Mouse (Mus musculus) heart, postnatal 36 days (tissue): Measurements from ENCODE around the gene Dot1l. TPM values are rescaled to one million over a fixed set of nuclear protein-coding genes. Genes with fewer than 3 reads are reported as not detected.
A peak's percentile ranks its signal among the peaks of the same experiment; 100 is the strongest.

Experiments used
- DNase-seq, 2 experiments: peaks; one replicate each; pipeline ENCODE4 v3.0.0; 2021 to 2022
- intact Hi-C: fragments of 180-260 bp; cut with DNase I; formaldehyde crosslinking; loops from one replicate; pipeline ENCODE4 v1.15.1; 2025
- total RNA-seq, 2 experiments: library from RNA; stranded (reverse); gene quantifications; 2 replicates each; pipeline ENCODE4 v1.2.3; 2021

Gene Dot1l
- total RNA-seq, 2 experiments from 2014 or later: 22.5 to 27.0 TPM

DNA sequence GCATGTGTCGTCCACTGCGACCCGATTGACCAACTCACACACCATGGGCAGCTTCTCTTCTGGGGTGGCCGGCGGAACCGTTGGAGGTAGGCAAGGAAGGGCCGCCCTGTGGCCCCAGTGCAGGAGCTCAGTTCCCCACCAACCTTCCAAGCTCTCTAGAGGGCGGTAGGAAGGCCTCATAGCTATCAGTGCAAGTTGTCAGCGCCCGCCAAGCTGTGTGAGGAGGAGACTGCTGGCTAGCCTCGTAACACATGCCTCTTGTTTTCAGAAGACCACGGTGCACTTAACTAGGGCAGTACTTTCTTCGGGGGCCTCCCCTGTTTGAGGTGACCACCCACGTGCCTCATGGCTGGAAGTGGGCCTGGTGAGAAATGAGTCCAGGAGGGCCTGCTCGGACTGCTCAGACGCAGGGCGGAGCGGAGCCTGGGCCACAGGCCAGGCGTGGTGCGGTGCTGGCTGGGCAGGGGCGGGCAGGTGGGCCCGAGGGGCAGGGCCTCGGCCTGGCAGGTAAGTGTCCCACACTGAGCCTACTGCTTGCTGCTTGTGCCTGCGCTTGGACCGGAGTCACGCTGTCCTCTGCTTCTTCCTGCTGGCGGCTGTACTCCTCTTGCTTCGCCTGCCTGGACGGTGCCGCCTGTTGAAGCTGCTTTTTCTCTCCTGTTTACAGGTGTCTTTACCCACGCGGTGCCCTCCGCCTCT, 36.6 kb downstream of the Dot1l start:
- intact Hi-C loops: no loop called here
- no peak for DNase-seq

DNA sequence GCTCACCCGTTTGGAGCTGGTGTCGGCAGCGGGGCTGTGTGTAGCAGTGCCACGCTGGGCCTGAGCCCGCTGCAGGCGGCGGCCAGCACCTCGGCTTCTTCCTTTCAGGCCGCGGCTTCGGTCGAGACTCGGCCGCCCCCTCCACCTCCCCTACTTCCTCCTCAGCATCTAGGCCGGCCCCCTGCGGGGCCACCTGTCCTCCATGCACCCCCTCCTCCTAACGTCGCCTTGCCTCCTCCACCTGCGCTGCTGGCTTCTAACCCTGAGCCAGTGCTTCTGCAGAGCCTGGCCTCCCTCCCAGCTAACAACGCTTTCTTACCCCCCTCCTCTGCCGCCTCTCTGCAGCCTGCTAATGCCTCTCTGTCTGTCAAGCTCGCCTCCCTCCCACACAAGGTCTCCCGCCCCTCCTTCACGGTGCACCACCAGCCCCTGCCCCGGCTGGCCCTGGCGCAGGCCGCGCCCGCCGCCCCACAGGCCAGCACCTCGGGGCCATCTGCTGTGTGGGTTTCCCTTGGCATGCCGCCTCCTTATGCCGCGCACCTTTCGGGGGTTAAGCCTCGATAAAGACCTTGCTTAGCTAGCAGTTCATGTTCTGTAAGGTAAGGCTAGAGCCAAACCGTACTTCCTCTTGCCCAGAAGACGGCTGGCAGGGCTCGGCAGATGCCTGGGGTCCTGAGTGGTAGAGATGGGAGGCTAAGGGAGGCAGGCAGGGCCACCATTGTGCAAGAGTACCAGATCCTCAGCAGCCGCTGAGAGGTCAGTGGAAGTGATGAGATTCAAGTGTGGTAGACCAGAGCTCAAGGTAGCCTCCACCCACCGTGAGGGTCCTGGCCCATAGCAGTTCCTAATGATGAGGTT, 37.4 kb downstream of the Dot1l start:
- DNase-seq: no peak
- intact Hi-C loops: no loop called here

DNA sequence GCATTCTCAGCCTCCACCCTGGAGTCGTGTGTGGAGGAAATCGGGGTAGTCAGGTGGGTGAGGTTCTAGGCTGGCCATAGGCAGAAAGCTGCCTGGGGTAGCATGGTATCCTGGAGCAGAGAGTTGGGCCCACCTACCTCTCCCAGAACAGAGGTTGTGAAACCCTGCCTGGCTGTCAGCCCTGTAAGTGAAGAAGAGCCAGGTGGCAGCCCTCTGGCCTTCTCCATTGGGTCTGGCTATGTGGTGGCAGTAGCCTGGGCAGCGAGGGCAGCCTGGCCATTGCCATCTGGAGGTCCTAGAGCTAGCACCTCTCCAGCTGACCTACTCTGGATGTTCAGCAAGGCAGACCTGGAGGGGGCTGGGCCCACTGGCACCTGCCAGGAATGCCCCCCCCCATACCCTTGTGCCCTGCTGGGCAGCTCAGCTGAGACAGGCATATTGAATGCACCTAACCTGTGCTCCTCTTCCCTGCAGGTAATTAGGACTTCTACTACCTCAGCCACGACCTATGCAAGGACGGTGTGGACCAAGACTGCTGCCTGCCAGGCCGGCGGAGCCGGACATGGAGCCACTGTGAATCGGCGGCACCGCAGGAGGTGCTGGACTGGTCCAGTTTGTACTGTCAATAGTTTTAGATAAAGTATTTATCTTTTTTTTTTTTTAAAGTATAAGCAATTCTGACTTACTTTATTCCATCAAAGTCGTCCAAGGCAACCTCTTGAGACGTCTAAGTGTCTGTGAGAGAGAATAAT, 38.2 kb downstream of the Dot1l start:
- intact Hi-C loops: no loop called here
- no peak for DNase-seq

DNA sequence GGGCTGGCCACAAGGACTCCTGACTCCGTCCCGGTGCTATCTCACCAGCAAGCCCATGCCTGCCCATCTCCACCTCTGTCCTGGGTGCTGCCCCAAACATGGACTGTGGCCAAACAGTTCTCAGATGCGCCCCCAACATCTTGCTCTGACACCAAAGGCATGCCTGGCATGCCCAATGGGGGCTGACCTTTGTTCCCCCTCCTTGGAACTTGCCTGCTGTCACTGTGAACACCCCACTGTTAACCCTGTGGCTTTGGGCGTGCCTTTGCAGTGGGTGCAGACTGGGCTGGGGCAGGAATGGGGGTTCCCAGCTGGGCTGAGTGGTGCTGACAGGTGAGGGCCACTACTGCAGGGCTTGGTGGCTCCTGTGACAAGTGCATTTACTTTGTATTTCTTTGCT, 38.8 kb downstream of the Dot1l start:
- DNase-seq: no peak
- intact Hi-C loops: no loop called here

DNA sequence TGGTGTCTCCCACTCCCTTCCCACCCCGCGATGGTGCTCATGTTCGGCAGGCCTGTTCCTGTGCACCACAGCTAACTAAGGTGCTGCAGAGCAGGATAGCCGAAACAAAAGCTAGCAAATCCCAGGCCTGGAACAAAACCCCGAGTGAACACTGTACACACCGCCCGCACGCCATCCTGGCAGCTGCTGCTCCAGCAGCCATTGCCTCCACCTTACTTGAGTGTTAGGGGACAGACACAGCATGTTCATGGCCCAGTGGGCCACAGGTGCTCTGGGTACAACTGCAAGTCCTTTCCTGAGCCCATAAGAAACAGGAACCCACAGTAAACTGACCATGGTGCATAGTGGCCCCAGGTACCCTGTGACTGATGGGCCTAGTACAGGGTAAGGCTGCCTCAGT, 39.7 kb downstream of the Dot1l start:
- DNase-seq: no peak
- intact Hi-C loops: no loop called here

DNA sequence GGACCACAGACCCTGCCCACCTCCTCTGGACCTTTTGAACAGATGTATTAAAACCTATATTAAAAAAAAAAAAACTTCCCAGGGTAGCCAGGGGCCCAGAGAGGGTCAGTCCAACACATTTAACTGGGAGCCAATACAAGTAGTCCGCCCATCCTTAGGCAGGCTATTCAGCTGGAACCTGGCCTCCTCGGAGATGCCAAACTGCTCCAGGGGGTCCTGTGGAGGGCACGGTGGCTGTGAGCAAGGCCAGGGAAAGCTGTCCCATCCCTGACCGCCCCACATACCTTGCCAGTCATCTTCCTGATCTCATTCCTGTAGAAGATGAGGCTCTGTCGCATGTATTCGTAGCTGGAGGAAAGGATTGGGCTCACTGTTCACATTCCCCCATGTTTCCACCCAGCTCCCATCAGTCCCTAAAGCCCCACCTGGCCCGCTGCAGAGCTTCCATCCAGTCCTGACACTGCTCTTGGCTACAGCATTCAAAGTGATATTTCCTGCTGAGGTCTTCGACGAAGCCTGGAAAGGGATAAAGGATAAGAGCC, 41.4 kb downstream of the Dot1l start:
- DNase-seq: no peak
- intact Hi-C loops: no loop called here

DNA sequence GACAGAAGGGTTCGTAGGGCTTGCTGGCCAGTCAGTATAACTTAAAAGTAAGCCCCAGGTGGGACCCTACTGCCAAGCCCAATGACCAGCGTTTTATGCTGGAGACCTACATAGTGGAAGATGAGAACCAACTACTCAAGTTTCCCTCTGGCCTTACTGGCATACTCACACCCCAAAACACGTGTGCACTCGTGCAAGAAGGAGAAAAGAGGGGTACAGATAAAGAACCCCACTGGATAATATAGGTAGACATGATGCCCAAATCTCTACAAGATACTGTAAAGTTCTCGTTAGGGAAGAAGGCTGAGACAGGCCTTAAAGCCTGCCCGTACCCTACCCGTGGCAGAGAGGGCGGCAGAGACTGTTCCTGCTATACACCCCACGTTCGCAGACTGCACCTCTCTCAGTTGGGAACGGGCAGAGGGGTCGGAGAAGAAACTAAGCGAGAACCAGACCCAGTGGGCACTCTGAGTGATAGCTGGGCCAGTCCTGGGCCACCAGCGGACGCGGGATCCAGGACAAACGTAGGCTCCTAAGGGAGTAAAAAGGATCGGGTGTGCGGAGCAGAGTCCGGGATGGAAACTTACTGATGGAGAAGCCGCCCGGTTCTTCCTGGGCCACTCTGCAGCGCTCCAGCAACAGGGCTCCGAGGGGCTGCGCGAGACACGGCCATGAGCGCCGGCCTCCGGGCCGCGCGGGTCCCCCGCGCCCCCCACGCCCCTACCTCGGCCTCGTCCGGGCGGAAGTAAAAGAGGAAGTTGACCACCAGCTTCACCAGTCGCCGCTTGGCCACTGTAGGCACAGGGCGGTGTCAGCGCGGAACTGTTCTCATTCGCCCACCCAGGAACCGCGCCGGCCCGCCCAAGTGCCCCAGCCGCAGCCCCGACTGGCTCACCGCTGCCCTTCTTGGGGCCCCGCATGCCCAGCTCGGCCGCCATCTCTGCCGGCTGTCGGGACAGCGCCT, 42.5 kb downstream of the Dot1l start:
- intact Hi-C loops: no loop called here
- DNase-seq: no peak

DNA sequence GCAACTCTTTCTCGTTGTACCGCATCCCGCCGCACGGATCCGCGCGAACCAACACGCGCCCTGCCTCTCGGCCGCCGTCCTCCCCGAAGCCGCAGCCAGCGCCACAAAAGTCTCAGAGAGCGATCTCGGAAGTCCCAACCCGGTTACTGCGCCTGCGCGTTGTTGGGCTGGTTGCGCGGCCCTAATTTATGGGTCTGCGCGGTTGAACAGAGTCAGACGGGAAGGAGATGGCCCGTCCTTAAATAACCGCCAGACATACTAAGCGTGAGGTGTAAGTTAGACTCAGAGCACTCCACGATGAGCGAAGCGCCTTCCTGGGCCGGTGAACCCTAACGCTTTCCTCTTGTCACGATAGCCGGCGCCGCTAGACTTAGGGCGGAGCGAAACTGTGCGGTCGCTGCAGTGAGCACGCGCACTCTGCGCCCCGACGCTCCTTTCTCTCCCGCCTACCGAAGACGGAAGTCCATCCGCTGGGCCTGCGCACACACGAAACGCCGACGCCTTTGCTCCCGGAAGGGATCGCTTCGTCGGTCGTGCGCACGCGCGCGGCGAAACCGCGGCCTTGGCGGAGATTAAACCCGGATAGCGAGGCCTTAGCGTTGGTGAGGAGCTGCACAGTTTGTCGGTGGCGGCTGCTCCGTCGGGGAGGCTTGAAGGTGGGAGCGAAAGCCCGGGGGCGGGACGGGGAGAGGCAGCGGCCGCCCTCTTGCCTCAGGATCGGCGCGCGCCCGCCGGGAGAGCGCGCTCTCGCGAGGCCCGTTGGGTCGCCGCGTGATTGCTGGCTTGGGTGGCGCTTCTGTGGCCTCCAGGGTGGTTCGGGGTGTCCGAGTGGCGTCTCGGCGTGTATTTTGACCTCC, 43.4 kb downstream of the Dot1l start, which contains the start of the genes Sf3a2 and Plekhj1:
TSS of gene Sf3a2 (plus strand) at position 49 of the 857 bp plus-strand sequence.
TSS of gene Plekhj1 (minus strand) at position 477 of the 857 bp plus-strand sequence.
- intact Hi-C loops: no loop called here
- DNase-seq: peak; percentile 97 to 99

DNA sequence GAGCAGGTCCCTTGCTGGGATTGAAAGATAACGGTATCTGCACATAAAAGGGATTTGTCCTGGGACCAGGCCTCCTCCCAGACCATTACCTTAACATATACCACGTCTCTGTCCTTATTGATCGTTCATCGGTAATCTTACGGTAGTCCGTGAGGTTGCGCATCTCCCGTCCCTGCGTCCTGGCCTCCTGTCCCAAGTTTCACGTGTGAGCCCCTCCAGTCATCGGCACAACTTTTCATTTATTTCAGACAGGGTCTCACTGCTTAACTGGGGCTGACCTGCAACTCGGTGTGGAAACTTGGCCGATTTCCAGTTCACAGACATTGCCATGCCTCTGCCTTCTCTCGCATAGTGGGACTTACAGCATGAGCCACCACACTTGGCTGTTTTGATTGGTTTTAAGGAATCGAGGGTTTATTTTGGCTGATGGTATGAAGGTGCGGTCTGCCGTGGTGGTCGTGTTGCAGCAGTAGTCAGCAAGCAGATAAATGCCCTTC, 44.1 kb downstream of the Dot1l start:
- DNase-seq: no peak
- intact Hi-C loops: no loop called here

DNA sequence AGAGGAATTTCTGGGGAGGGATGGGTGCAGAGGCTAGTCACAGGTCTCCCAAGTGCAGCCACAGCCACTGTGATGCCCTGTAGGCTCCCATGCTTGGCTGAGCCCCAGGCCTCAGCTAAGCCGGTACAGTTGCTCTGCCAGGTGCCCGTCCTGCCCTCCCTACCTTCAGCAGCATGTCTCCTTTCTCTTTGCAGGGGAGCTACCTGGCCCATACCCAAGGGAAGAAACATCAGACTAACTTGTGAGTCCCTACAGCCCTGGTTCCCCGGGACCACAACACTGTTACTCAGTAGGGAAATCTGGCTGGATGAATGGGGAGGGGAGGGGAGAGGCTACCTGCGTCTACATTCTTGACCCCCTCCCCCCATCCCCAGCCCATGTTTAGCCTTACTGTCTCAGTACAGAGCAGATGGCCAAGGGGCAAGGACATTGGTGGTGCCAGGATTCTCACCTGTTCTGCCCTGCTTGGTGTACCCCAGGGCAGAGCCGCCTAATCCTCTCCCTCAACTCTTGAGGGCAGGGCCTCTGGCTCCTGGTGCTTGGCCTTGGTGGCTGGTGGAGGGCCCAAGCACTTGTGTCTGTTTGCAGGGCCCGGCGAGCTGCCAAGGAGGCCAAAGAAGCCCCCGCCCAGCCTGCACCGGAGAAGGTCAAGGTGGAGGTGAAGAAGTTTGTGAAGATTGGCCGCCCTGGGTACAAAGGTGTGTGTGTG, 47.4 kb downstream of the Dot1l start:
- no peak for DNase-seq
- intact Hi-C loops: no loop called here

DNA sequence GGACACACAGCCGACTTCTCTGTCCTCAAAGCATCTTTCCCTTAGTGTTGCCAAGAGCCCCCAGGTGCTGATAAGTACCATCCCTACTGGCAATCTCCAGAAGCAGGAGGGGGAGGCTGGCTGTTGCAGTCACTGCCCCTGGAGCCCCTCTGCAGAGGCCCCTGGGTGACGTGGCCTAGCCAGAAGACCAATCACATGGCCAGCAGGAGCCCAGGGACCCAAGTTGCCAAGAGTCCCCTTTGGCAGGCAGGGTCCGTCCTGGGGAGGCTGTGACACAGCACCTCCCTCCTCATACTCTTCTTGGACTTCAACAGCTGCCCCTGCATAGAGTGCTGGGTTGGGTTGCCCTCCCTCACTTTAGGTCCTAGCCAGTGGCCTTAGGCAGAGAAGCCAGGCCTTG, 48.0 kb downstream of the Dot1l start:
- no peak for DNase-seq
- intact Hi-C loops: no loop called here

DNA sequence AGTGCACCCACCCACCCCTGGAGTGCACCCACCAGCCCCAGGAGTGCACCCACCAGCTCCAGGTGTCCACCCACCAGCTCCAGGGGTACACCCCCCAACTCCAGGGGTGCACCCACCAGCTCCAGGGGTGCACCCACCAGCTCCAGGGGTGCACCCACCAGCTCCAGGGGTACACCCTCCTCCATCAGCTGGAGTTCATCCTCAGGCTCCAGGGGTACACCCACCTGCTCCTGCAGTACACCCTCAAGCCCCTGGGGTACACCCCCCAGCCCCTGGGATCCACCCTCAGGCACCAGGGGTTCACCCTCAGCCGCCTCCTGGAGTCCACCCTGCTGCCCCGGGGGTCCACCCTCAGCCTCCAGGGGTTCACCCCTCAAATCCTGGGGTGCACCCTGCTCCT, 49.3 kb downstream of the Dot1l start:
- intact Hi-C loops: no loop called here
- DNase-seq: no peak

DNA sequence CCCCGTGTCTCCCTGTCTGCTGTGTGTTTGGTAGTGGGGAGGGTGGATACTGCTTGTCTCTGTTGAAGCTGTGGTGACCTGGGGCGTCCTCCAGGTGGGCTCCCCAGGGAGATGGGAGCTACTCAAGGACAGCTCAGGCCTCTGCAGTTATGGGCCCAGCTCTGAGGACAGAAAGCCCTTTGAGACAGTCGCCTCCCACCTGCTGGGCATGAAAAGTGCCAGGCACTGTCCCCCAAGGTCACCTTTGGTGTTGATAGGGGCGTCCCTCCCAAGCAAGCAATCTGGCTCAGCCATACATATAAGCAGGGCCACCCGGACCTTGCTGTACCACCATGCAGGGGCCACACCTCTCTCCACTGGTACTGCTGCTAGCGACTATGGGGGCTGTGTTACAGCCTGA, 49.9 kb downstream of the Dot1l start, which contains the start of gene Amh:
TSS of gene Amh (plus strand) at position 328 of the 400 bp plus-strand sequence.
- DNase-seq: no peak
- intact Hi-C loops: no loop called here

DNA sequence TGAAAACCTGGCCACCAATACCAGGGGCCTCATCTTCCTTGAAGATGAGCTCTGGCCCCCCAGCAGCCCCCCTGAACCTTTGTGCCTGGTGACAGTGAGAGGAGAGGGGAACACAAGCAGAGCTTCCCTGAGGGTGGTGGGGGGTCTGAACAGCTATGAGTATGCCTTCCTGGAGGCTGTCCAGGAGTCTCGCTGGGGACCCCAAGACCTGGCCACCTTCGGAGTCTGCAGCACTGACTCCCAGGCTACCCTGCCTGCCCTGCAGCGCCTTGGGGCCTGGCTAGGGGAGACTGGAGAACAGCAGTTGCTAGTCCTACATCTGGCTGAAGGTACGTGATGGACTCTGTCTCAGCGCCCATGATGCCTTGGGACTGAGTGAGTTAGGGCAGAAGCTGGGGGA, 50.3 kb downstream of the Dot1l start:
- DNase-seq: no peak
- intact Hi-C loops: no loop called here

DNA sequence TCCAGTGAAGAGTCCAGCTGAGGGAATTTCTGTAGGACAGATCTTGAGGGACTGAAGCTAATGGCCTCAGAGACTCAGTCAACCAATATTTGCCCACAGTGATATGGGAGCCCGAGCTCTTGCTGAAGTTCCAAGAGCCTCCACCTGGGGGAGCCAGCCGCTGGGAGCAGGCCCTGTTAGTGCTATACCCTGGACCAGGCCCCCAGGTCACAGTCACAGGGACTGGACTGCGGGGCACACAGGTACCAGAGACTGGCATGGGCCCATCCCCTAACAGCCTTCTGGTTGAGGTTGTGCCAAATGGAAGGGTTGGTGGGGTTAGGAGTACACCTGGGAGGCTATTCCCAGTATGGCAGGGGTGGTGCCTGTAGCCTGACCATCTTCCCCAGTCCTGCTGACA, 50.9 kb downstream of the Dot1l start:
- peak; percentile 67 to 79 for DNase-seq
- intact Hi-C loops: no loop called here

DNA sequence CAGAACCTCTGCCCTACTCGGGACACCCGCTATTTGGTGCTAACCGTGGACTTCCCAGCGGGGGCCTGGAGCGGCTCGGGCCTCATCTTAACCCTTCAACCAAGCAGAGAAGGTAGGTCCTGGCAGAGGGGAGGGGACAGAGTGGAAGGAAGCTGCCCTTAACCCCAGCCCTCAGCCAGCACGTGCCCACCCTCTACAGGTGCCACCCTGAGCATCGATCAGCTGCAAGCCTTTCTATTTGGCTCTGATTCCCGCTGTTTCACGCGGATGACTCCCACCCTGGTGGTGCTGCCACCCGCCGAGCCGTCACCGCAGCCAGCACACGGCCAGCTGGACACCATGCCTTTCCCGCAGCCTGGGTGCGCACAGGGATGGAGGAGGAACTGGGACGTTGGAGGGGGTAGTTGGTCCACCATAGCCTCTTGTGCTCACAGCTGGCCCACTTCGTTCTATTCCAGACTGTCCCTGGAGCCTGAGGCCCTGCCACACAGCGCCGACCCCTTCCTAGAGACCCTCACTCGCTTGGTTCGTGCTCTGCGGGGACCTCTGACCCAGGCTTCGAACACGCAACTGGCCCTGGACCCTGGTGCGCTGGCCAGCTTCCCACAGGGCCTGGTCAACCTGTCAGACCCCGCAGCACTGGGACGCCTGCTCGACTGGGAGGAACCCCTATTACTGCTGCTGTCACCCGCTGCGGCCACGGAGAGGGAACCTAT, 51.5 kb downstream of the Dot1l start:
- intact Hi-C loops: no loop called here

DNA sequence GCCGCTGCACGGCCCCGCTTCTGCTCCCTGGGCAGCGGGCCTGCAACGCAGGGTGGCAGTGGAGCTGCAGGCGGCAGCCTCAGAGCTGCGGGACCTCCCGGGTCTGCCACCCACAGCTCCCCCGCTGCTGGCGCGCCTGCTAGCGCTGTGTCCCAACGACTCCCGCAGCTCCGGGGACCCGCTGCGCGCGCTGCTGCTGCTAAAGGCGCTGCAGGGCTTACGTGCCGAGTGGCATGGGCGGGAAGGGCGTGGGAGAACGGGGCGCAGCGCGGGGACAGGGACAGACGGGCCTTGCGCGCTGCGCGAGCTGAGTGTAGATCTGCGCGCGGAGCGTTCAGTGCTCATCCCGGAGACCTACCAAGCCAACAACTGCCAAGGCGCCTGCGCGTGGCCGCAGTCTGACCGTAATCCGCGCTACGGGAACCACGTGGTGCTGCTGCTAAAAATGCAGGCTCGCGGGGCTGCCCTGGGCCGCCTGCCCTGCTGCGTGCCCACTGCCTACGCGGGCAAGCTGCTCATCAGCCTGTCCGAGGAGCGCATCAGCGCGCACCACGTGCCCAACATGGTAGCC, 52.1 kb downstream of the Dot1l start:
- intact Hi-C loops: no loop called here
- DNase-seq: peak; percentile 66 to 74

More for the DNA sequence above, 51.5 kb downstream of the Dot1l start:
- DNase-seq: no peak
